Mouse (Mus musculus) heart, postnatal 0 days (tissue): ENCODE data around the gene H2-M10.4.

Experiments
- CTCF ChIP-seq: IDR thresholded peaks from 2 replicates; pipeline ENCODE4 v1.5.1; 2016; ENCODE audit warnings: antibody characterized with exemption, control low read depth, low read depth
- EP300 ChIP-seq: IDR thresholded peaks from 2 replicates; pipeline ENCODE4 v1.6.1; 2016; ENCODE audit warnings: antibody characterized with exemption, low read depth

DNA sequence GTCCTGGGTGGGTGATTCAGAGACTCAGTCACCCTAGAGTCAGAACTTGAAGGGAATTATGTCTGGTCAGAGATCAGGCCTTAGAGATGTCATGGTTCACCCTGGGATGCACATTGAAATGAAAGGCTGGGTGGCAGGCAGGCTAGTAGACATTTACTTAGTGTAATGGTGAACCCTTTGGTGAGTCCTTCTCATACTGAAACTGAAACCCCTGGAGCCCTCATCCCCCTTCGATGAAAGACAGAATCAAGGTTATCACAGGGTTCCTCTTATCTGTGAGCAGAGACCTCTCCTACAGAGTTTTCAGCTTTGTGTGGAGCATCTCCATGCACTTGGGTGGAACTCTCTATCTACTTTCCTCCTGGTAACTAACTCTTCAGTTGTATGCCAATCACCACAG is 47.8 kb downstream of the H2-M10.4 start:
- TF ChIP-seq CTCF (no peak), EP300 (no peak)
